Mouse (Mus musculus): ENCODE results near the gene Tubgcp2. TPM values are rescaled to one million over a fixed set of nuclear protein-coding genes. Genes with fewer than 3 reads are reported as not detected.

The Tubgcp2 gene
- polyA plus RNA-seq, 1 experiment from 2014 or later = 64.7 TPM

- ATAC-seq (ENCODE audit: low FRiP score, low TSS enrichment) = no peak
- H3K4me3 ChIP-seq (replicated peaks; ENCODE audit: low read depth, low read length) = no peak overlapping the region
- H3K4me2 ChIP-seq (ENCODE audit: low read length) = no peak overlapping the region
- H3K27me3 ChIP-seq (ENCODE audit: control insufficient read depth, insufficient read depth, low read length) = no peaks in the 10 kb centered on the region
- 97% methylated on average over 9 of the region's 9 CpGs for WGBS
- no peak overlapping the region for H3K9ac ChIP-seq (replicated peaks; ENCODE audit: low read length)
- DNase-seq = no peak
- no peaks in the 10 kb centered on the region for H3K9me3 ChIP-seq (ENCODE audit: control insufficient read depth, low read length)
- peaks cover 12% of the 10 kb centered on the region for H3K4me1 ChIP-seq (ENCODE audit: control insufficient read depth, insufficient read depth, low read length)
- no peak overlapping the region for H3K27ac ChIP-seq (replicated peaks; ENCODE audit: low read depth, low read length)
- peaks cover 52% of the 10 kb centered on the region for H3K36me3 ChIP-seq (ENCODE audit: control insufficient read depth, insufficient read depth, low read length)
Measured at GRCm38 (mm10) chr7:140033386-140033785, 3.1 kb downstream of the Tubgcp2 start.

- peaks cover 12% of the 10 kb centered on the region for H3K4me1 ChIP-seq (ENCODE audit: control insufficient read depth, insufficient read depth, low read length)
- no peak overlapping the region for H3K4me3 ChIP-seq (replicated peaks; ENCODE audit: low read depth, low read length)
- 97% methylated on average over 10 of the region's 10 CpGs for WGBS
- H3K9ac ChIP-seq (replicated peaks; ENCODE audit: low read length) = no peak overlapping the region
- no peaks in the 10 kb centered on the region for H3K27me3 ChIP-seq (ENCODE audit: control insufficient read depth, insufficient read depth, low read length)
- no peak overlapping the region for H3K27ac ChIP-seq (replicated peaks; ENCODE audit: low read depth, low read length)
- H3K4me2 ChIP-seq (ENCODE audit: low read length) = no peak overlapping the region
- H3K36me3 ChIP-seq (ENCODE audit: control insufficient read depth, insufficient read depth, low read length) = peaks cover 56% of the 10 kb centered on the region
- DNase-seq (no peak), ATAC-seq (ENCODE audit: low FRiP score, low TSS enrichment) (no peak)
- H3K9me3 ChIP-seq (ENCODE audit: control insufficient read depth, low read length) = peaks cover 2% of the 10 kb centered on the region; the same call in 1 of the 2 replicates
Measured at GRCm38 (mm10) chr7:140032366-140032765, 4.1 kb downstream of the Tubgcp2 start.

- Histone ChIP-seq H3K4me1 (ENCODE audit: control insufficient read depth, insufficient read depth, low read length) (peaks cover 6% of the 10 kb centered on the region), H3K27ac (replicated peaks; ENCODE audit: low read depth, low read length) (no peak overlapping the region), H3K4me3 (replicated peaks; ENCODE audit: low read depth, low read length) (no peak overlapping the region), H3K9me3 (ENCODE audit: control insufficient read depth, low read length) (peaks cover 2% of the 10 kb centered on the region; the same call in 1 of the 2 replicates), H3K4me2 (ENCODE audit: low read length) (no peak overlapping the region), H3K36me3 (ENCODE audit: control insufficient read depth, insufficient read depth, low read length) (peaks cover 56% of the 10 kb centered on the region), H3K27me3 (ENCODE audit: control insufficient read depth, insufficient read depth, low read length) (no peaks in the 10 kb centered on the region), H3K9ac (replicated peaks; ENCODE audit: low read length) (no peak overlapping the region)
- no peak for DNase-seq
- ATAC-seq (ENCODE audit: low FRiP score, low TSS enrichment) = no peak
- WGBS = 95% methylated on average over 12 of the region's 12 CpGs
Measured at GRCm38 (mm10) chr7:140031771-140032170, 4.7 kb downstream of the Tubgcp2 start.

GRCm38 (mm10) chr7:140011336-140011735 is 25.1 kb downstream of the Tubgcp2 start:
- no peak overlapping the region for H3K4me2 ChIP-seq (ENCODE audit: low read length)
- no peak overlapping the region for H3K4me3 ChIP-seq (replicated peaks; ENCODE audit: low read depth, low read length)
- ATAC-seq (ENCODE audit: low FRiP score, low TSS enrichment) = no peak
- WGBS = 96% methylated on average over 17 of the region's 17 CpGs
- H3K9ac ChIP-seq (replicated peaks; ENCODE audit: low read length) = no peak overlapping the region
- H3K27me3 ChIP-seq (ENCODE audit: control insufficient read depth, insufficient read depth, low read length) = no peaks in the 10 kb centered on the region
- no peaks in the 10 kb centered on the region for H3K9me3 ChIP-seq (ENCODE audit: control insufficient read depth, low read length)
- H3K36me3 ChIP-seq (ENCODE audit: control insufficient read depth, insufficient read depth, low read length) = peaks cover 22% of the 10 kb centered on the region
- no peak overlapping the region for H3K27ac ChIP-seq (replicated peaks; ENCODE audit: low read depth, low read length)
- no peaks in the 10 kb centered on the region for H3K4me1 ChIP-seq (ENCODE audit: control insufficient read depth, insufficient read depth, low read length)
- no peak for DNase-seq

- DNase-seq = no peak
- Histone ChIP-seq H3K27me3 (ENCODE audit: control insufficient read depth, insufficient read depth, low read length) (no peaks in the 10 kb centered on the region), H3K9ac (replicated peaks; ENCODE audit: low read length) (no peak overlapping the region), H3K4me1 (ENCODE audit: control insufficient read depth, insufficient read depth, low read length) (no peaks in the 10 kb centered on the region), H3K27ac (replicated peaks; ENCODE audit: low read depth, low read length) (no peak overlapping the region), H3K36me3 (ENCODE audit: control insufficient read depth, insufficient read depth, low read length) (peaks cover 49% of the 10 kb centered on the region), H3K9me3 (ENCODE audit: control insufficient read depth, low read length) (no peaks in the 10 kb centered on the region), H3K4me2 (ENCODE audit: low read length) (no peak overlapping the region), H3K4me3 (replicated peaks; ENCODE audit: low read depth, low read length) (no peak overlapping the region)
- 96% methylated on average over 9 of the region's 9 CpGs for WGBS
- ATAC-seq (ENCODE audit: low FRiP score, low TSS enrichment) = no peak
Measured at GRCm38 (mm10) chr7:140007781-140008180, 28.7 kb downstream of the Tubgcp2 start.

- ATAC-seq (ENCODE audit: low FRiP score, low TSS enrichment) (no peak), DNase-seq (no peak)
- Histone ChIP-seq H3K4me1 (ENCODE audit: control insufficient read depth, insufficient read depth, low read length) (no peaks in the 10 kb centered on the region), H3K4me2 (ENCODE audit: low read length) (no peak overlapping the region), H3K36me3 (ENCODE audit: control insufficient read depth, insufficient read depth, low read length) (peaks cover 56% of the 10 kb centered on the region), H3K9ac (replicated peaks; ENCODE audit: low read length) (no peak overlapping the region), H3K9me3 (ENCODE audit: control insufficient read depth, low read length) (no peaks in the 10 kb centered on the region), H3K27ac (replicated peaks; ENCODE audit: low read depth, low read length) (no peak overlapping the region), H3K4me3 (replicated peaks; ENCODE audit: low read depth, low read length) (no peak overlapping the region), H3K27me3 (ENCODE audit: control insufficient read depth, insufficient read depth, low read length) (no peaks in the 10 kb centered on the region)
- WGBS = 95% methylated on average over 9 of the region's 9 CpGs
Measured at GRCm38 (mm10) chr7:140006861-140007611, 29.4 kb downstream of the Tubgcp2 start.

- H3K36me3 ChIP-seq (ENCODE audit: control insufficient read depth, insufficient read depth, low read length) = peaks cover 71% of the 10 kb centered on the region
- H3K4me3 ChIP-seq (replicated peaks; ENCODE audit: low read depth, low read length) = no peak overlapping the region
- WGBS = 93% methylated on average over 8 of the region's 8 CpGs
- no peak for DNase-seq
- H3K4me1 ChIP-seq (ENCODE audit: control insufficient read depth, insufficient read depth, low read length) = no peaks in the 10 kb centered on the region
- no peaks in the 10 kb centered on the region for H3K9me3 ChIP-seq (ENCODE audit: control insufficient read depth, low read length)
- ATAC-seq (ENCODE audit: low FRiP score, low TSS enrichment) = no peak
- H3K27ac ChIP-seq (replicated peaks; ENCODE audit: low read depth, low read length) = no peak overlapping the region
- H3K4me2 ChIP-seq (ENCODE audit: low read length) = no peak overlapping the region
- no peak overlapping the region for H3K9ac ChIP-seq (replicated peaks; ENCODE audit: low read length)
- no peaks in the 10 kb centered on the region for H3K27me3 ChIP-seq (ENCODE audit: control insufficient read depth, insufficient read depth, low read length)
Measured at GRCm38 (mm10) chr7:140004666-140005065, 31.8 kb downstream of the Tubgcp2 start.

- ATAC-seq (ENCODE audit: low FRiP score, low TSS enrichment) (no peak), DNase-seq (no peak)
- Histone ChIP-seq H3K9me3 (ENCODE audit: control insufficient read depth, low read length) (no peaks in the 10 kb centered on the region), H3K9ac (replicated peaks; ENCODE audit: low read length) (no peak overlapping the region), H3K27ac (replicated peaks; ENCODE audit: low read depth, low read length) (no peak overlapping the region), H3K4me3 (replicated peaks; ENCODE audit: low read depth, low read length) (no peak overlapping the region), H3K4me1 (ENCODE audit: control insufficient read depth, insufficient read depth, low read length) (no peaks in the 10 kb centered on the region), H3K27me3 (ENCODE audit: control insufficient read depth, insufficient read depth, low read length) (no peaks in the 10 kb centered on the region), H3K36me3 (ENCODE audit: control insufficient read depth, insufficient read depth, low read length) (peaks cover 91% of the 10 kb centered on the region), H3K4me2 (ENCODE audit: low read length) (no peak overlapping the region)
- whole genome bisulfite sequencing = 56% methylated on average over 12 of the region's 12 CpGs
Measured at GRCm38 (mm10) chr7:140001086-140001740, 35.3 kb downstream of the Tubgcp2 start.

All from midbrain, embryonic 14.5 days (tissue).